Mouse (Mus musculus): ENCODE results near the gene Neu2.

Gene Neu2

GRCm38 (mm10) chr1:87537008-87537407 lies 27.3 kb downstream of the Neu2 start:
- DNase-seq (ENCODE audit: low spot score in 2 of 2): no peak

DNA sequence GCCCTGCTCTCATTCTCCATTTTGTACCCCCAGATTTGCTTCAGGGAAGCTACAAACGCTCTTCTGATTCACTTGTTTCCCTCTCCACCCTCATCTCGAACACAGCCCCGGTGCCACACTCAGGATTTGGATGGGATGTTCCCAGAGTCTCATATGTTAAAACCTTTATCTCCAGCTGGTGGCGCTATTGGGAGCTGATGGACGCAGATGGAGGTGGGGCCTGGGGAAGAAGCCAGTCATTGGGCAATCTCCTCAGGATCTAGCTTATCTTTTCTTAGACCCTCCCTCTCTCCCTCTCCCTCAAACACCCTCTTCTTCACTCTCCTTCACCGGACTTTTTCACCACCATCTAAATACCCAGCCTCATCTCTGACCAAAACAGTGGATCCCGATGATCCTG lies 31.9 kb downstream of the Neu2 start:
- DNase-seq (ENCODE audit: low spot score in 2 of 2): no peak

GRCm38 (mm10) chr1:87551008-87551407 lies 41.3 kb downstream of the Neu2 start:
- no peak for DNase-seq (ENCODE audit: low spot score in 2 of 2)

DNA sequence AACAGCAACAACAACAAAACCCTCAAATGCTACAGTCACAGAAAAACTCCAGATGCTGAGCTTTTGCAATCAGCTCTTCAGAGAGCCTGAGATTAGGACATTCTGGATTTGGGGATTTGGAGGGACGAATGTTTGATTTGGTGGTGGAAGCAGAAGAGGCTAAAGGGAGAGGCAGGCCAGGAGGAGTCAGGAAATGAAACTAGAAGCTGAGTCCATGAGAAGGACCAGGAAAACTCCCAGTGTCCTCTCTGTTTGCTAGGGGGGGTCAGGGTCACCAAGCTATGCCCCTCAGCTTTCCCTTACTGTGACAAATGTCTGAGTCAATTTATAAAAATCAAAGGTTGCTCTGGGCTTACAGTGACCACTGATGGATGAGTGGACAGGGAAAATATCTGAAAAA lies 43.9 kb downstream of the Neu2 start:
- no peak for DNase-seq (ENCODE audit: low spot score in 2 of 2)

DNA sequence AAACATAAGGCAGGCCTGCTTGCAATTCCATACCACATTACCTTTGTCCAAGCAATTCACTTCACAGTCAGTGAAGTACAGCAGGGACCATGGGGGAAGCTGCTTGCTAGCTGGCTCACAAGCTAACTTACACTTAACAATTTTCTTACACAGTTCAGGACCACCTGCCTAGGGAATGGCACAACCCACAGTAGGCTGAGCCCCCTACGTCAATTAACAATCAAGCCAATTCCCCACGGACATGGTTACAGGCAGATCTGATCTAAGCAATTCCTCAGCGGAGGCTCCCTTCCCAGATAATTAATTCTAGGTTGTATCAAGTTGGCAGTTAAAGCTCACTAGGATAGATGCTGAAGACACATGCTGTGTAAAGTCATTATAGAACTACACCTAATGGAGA lies 53.3 kb downstream of the Neu2 start:
- DNase-seq (ENCODE audit: low spot score in 2 of 2): no peak

DNA sequence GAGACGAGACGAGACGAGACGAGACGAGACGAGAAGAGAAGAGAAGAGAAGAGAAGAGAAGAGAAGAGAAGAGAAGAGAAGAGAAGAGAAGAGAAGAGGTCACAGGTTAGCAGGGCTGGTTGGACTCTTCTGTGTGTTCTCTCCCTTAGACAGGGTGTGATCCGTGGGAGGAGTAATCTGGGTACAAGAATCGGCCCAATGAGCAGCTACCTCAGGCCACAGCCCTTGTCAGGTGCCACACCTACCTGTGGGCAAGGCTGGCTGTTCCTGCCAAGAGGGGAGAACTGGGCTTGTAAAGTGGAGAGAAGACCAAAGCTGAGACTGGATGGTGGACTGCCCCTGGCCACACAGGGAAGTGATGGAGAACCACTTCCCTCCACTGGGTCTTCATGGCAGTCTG lies 56.1 kb downstream of the Neu2 start:
- no peak for DNase-seq (ENCODE audit: low spot score in 2 of 2)

DNA sequence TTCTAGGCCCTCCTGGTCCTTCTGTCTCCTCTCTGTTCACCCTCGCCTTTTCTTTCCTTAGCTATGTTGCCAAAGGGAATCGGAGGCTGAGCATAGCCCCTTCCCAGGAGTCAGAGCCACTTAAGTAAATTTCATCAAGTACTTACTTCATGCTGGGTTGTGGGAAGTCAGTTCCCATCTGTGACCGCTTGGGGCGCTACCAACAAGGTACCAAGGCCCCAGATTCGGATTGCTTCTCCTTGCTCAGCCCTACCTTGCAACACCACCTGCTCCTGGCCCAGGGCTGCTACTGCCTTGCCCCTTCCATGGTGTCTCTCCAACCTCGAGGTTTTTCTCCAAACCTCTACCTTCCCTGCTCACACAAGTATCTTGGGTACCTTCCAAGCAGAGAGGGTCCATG lies 58.7 kb downstream of the Neu2 start:
- DNase-seq (ENCODE audit: low spot score in 2 of 2): no peak

DNA sequence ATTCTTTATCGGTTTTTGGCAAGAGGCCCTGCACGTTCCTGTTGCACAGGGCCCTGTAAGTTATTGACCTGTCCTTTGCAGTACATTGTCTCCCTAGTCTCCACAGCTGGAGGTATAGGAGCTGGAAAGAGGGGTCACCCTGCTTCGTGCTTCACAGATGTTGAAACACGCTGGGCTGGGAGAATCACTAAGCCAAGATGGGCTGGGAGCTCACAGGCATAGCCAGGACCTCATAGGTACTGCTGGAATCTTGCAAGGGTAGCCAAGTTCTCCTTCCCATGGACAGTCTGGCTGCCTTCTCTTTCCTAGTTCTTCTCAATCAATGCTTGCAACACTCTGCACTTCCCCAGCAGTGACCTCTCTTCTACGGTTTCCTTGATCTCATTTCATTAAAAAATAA lies 63.6 kb downstream of the Neu2 start:
- DNase-seq (ENCODE audit: low spot score in 2 of 2): no peak

GRCm38 (mm10) chr1:87573800-87574215 lies 64.1 kb downstream of the Neu2 start, which contains the start of gene Ngef:
Gene Ngef (minus strand): TSS chr1:87573870.
- peak in 1 of 2 experiments; percentile 26 for DNase-seq (ENCODE audit: low spot score in 2 of 2)

DNA sequence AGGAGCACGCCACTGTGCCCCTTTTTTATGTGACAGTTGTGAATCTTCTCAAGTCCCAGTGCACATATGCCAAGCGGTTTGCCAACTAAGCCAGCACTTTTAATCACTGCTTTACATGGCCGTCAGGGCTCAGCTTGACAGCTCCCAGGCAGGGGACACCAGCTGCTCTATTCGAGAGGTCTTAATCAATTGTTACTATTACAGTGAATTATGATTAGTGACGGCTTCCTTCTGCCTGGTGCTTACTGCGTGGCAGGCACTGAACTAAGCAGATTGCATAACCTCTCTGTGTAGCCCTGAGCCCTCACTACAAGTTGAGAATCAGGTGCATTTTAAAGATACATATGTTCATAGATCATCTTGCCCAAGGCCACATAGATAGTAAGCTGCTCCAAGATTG lies 64.7 kb downstream of the Neu2 start:
- DNase-seq (ENCODE audit: low spot score in 2 of 2): no peak

DNA sequence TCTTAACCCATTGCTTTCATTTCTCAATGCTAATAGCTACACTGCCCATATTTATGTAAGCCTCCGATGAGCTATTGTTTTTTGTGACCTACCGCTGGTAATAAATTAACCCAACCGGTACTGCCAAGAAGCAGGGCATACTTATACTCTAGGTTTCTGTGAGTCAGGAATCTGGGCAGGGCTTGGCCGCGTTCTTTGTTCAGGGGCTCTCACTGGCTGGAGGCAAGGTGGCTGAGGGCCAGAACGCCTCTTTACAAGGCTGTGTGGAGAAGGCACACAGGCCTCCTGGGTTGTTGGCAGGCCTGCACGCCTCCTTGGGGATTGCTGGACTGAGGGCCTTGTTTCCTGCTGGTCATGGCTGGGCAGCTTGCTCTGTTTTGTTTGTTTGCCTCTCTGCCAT lies 65.1 kb downstream of the Neu2 start:
- DNase-seq (ENCODE audit: low spot score in 2 of 2): peak; percentile 48 to 72

DNA sequence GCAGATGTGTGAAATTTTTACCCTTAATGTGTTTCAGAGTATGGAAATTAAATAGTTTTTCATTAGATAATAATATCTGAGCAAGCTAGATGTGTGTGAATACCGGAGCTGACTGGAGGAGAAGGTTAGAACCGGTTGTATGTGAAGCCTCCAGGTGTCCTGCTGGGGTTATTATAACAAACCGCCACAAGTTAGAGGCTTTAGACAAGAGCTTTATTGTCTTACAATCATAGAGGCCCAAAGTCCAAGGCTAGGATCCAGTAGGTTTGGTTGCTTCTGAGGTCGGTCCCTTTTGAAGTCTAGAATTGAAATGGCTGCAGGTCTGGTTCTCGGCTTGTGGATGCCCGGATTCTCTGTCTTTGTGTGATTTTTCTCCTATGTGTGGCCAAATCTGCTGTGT lies 69.3 kb downstream of the Neu2 start:
- no peak for DNase-seq (ENCODE audit: low spot score in 2 of 2)

- DNase-seq (ENCODE audit: low spot score in 2 of 2): no peak
These were observed 71.1 kb downstream of the Neu2 start for GRCm38 (mm10) chr1:87580824-87581223.

GRCm38 (mm10) chr1:87589162-87589561 lies 79.5 kb downstream of the Neu2 start:
- DNase-seq (ENCODE audit: low spot score in 2 of 2): no peak

DNA sequence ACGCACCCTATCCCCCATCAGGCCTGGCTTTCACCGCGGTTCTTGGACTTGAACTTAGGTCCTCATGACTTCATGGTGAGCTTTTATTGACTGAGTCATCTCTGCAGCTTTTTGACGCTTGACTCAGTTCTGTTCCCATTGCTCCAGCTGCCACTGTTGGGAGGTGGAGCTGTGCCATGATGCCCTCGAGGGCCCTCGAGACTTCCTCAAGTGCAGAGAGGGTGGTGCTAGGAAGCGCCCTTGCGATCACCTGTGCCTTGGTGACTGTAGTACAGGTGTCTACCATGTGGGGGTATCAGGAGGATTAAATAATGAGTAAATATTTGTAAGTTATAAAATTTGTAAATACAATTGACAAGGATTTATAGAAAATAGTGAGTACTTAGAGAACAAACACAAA lies 80.3 kb downstream of the Neu2 start:
- DNase-seq (ENCODE audit: low spot score in 2 of 2): no peak

- DNase-seq (ENCODE audit: low spot score in 2 of 2): no peak
These were observed 84.6 kb downstream of the Neu2 start for GRCm38 (mm10) chr1:87594261-87594660.

- no peak for DNase-seq (ENCODE audit: low spot score in 2 of 2)
These were observed 85.0 kb downstream of the Neu2 start for GRCm38 (mm10) chr1:87594671-87595070.

- DNase-seq (ENCODE audit: low spot score in 2 of 2): no peak
These were observed 90.8 kb downstream of the Neu2 start for GRCm38 (mm10) chr1:87600533-87600932.

DNA sequence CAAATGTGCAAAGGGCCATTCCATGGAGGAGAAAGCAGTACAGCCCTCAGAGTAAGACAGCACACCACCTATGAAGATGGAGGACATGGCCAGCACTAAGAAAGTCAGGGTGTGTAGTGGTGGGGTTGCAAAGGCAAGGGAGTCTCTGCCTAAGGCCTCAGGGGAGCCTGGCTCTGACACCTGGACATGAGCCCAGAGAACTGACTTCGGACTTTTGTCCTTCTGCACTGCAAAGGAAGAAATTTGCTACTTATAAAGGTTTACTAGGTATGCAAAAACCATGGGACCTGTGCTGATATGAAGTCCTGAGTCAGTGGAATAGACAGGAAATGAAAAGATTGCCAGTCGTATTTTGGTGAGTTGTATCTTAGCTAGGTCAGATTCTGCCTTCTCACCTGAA lies 92.1 kb downstream of the Neu2 start:
- no peak for DNase-seq (ENCODE audit: low spot score in 2 of 2)

DNA sequence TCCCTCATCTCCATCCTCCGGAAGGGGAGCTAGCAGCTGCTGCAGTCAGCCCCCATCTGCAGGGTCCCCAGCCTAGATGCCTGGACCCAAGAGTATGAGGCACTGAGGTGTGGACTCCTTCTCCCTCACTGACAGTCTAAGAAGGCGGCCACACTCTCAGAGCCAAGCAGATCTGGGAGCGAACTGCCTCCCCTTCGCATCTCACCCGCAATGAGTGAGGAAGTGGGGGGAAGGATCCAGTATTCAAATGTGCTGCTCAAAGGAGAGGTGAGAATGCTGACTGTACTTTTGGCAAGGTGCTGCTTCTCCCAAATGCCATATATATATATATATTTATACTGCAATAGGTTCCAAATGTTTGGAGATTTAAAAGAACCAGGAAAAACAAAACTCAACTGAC lies 93.7 kb downstream of the Neu2 start:
- DNase-seq (ENCODE audit: low spot score in 2 of 2): no peak

GRCm38 (mm10) chr1:87605296-87605695 lies 95.6 kb downstream of the Neu2 start:
- no peak for DNase-seq (ENCODE audit: low spot score in 2 of 2)

DNA sequence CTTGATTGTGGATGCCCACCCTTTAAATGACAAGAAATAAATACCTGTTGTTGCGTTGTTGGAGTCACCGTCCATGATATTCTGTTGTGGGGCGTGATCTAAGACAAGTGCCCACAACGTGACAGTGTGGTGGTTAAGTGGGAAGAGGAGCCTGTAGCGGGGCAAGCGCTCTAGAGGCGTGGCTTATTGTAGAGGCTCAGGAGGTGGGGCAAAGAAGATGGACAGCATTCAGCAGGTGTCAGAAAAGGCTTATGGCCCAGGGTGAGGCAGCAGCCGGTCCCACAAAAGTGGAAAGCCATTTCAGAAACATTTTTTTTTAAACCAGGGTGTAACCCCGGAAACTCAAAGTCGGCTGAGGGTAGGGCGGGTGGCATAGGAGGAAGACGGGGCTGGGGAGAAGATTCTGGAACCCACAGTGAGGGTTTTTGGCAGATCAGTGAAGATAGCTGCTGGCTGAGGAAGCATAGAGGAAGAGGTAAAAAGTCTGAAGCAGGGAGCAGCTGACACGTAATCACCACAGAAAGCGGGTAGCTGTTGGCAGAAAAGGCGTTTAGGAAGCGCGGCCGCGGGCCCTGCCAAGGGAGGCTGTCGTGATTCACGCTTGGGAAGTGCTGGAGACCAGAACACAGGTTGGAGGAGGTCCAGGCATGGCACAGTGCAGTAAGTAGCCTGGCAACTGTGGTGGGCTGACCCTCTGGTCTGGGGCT lies 97.8 kb downstream of the Neu2 start:
- no peak for DNase-seq (ENCODE audit: low spot score in 2 of 2)

- DNase-seq (ENCODE audit: low spot score in 2 of 2): peak in 1 of 2 experiments; percentile 67
These were observed 98.8 kb downstream of the Neu2 start for GRCm38 (mm10) chr1:87608416-87609046.

Data from urinary bladder, postnatal 4 days (tissue).